Comparison of ENCODE assay signal across 11 mouse cellular contexts in the genomic region with DNA sequence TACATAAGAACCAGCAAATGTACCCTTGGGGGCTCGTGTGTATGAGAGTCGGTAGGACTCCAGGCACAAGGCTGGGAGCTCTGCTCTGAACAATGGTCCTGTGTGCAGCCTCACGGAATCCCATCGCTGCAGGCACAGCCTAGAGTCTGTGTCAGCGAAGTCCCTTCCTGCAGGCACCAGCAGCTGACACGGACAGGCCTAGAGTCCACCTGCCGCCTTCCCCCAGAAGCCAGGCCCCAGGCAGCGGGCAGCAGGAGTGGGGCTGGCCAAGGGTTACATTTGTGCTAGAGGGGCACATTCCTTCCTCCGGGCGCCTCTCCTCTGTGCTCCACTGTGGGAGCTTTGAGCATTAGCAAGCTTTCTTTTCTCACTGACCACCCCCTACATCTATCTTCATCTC. TPM values are rescaled to one million over a fixed set of nuclear protein-coding genes. Genes with fewer than 3 reads are reported as not detected.
DNase-seq lines count a peak whose midpoint lies in the region; ATAC-seq and TF ChIP-seq lines count a peak whose summit lies in the region.
"Had no signal": no experiment of that assay in that cellular context is flagged by ENCODE, and none has a peak within 500 bp of the region (broad histone marks: within the 10 kb centered on the region; RNA-seq: fewer than 3 reads in every experiment).

No protein-coding gene starts in this region.

- WGBS in stomach, postnatal 0 days, result 67% methylated on average over 10 of the region's 10 CpGs

- H3K4me2 ChIP-seq in stomach, postnatal 0 days (replicated peaks; ENCODE audit: low read depth), result no peak overlapping the region
- H3K4me2 ChIP-seq: stomach, embryonic 15.5 days had no signal

- peak overlapping the region; percentile 78 for H3K4me3 ChIP-seq in layer of hippocampus, adult 2 months
- no peak overlapping the region for H3K4me3 ChIP-seq in stomach, postnatal 0 days (ENCODE audit: low read depth, low read length)
- H3K4me3 ChIP-seq: stomach, embryonic 15.5 days had no signal

- H3K9me3 ChIP-seq in stomach, postnatal 0 days (ENCODE audit: control insufficient read depth, low read length), result no peaks in the 10 kb centered on the region
- H3K9me3 ChIP-seq: stomach, embryonic 15.5 days had no signal

- H3K27me3 ChIP-seq in stomach, postnatal 0 days (ENCODE audit: control insufficient read depth, insufficient read depth, low read length), result peaks cover 3% of the 10 kb centered on the region; the same call in 1 of the 2 replicates

- no peak for TF ChIP-seq CTCF in layer of hippocampus, adult 2 months (conservative IDR thresholded peaks at IDR 0.05)
- TF ChIP-seq CTCF in stomach, postnatal 0 days (IDR thresholded peaks at IDR 0.05; ENCODE audit: low read depth), result 0 out of 2 replicates have a peak, but pooled peaks have one; percentile 3

- no peak for TF ChIP-seq EP300 in stomach, postnatal 0 days (optimal IDR thresholded peaks at IDR 0.05)

- no peak for ATAC-seq in stomach, postnatal 0 days (ENCODE audit: low FRiP score, low TSS enrichment)

- H3K27ac ChIP-seq in layer of hippocampus, adult 2 months, result peak overlapping the region; percentile 96
- H3K27ac ChIP-seq in stomach, postnatal 0 days (replicated peaks), result no peak overlapping the region
- H3K27ac ChIP-seq: stomach, embryonic 15.5 days had no signal

- H3K4me1 ChIP-seq in stomach, postnatal 0 days (replicated peaks; ENCODE audit: control insufficient read depth, insufficient read depth), result no peaks in the 10 kb centered on the region

- H3K9ac ChIP-seq in stomach, postnatal 0 days (ENCODE audit: low read length), result no peak overlapping the region
- H3K9ac ChIP-seq: stomach, embryonic 15.5 days had no signal

- H3K36me3 ChIP-seq in stomach, postnatal 0 days (ENCODE audit: control insufficient read depth, insufficient read depth, low read length), result no peaks in the 10 kb centered on the region
- H3K36me3 ChIP-seq: stomach, embryonic 15.5 days had no signal

- DNase-seq in layer of hippocampus, adult 2 months (ENCODE audit: low spot score in 2 of 2), result no peak
- no peak for DNase-seq in layer of hippocampus, adult 18-20 months (ENCODE audit: low spot score in 2 of 2)
- peak; percentile 32 for DNase-seq in kidney, adult 18-20 months
- peak; percentile 31 for DNase-seq in mesoderm, embryonic 11.5 days (ENCODE audit: low read depth, low spot score)
- DNase-seq in stomach, postnatal 0 days (ENCODE audit: low spot score), result no peak
- no peak for DNase-seq in left cerebral cortex, adult 9 months (ENCODE audit: low spot score in 2 of 2)
- no peak for DNase-seq in thymus, postnatal 10 days (ENCODE audit: low spot score in 2 of 2)
- DNase-seq in yolk sac, embryonic 10.5 days (ENCODE audit: low spot score), result no peak
- DNase-seq: heart, postnatal 4 days had no signal

RNA-seq across cellular contexts. Expression of a gene that starts 3.3 kb away (rescaled TPM):
- total RNA-seq in layer of hippocampus, adult 2 months (2021), result 10 to 100 TPM; 61.4 to 63.9 TPM
- 10 to 100 TPM; 55.5 to 61.5 TPM for total RNA-seq in layer of hippocampus, adult 18-20 months (2021)
- 0.82 and 1.1 TPM in 2 replicates for polyA plus RNA-seq in stomach, postnatal 0 days (2015; fragmentation: Nextera tagmentation; extraction: Ambion mirVana)
- total RNA-seq: common myeloid progenitor, adult 5-6 weeks had no signal

Comparison
In these comparisons a context has a peak if more than half of its experiments do, and no peak if none do; other contexts are left out.
1. DNase-seq: peak in kidney, adult 18-20 months (single experiment) and mesoderm, embryonic 11.5 days (single experiment); none in layer of hippocampus, adult 2 months (0 of 2), layer of hippocampus, adult 18-20 months (0 of 2), stomach, postnatal 0 days (single experiment), left cerebral cortex, adult 9 months (0 of 2), thymus, postnatal 10 days (0 of 2) and yolk sac, embryonic 10.5 days (single experiment).